Mouse (Mus musculus) lung, embryonic 14.5 days (tissue): ENCODE measurements around the gene Fezf1. TPM values are rescaled to one million over a fixed set of nuclear protein-coding genes. Genes with fewer than 3 reads are reported as not detected.
A peak's percentile ranks its signal among the peaks of the same experiment; 100 is the strongest.

Experiments
- ATAC-seq: fragments of 200-750 bp; cut with Nextera tagmentation; 2 replicates; pipeline ENCODE4 v1.8.0; 2017; ENCODE audit warnings: mild to moderate bottlenecking, moderate TSS enrichment, moderate library complexity; ENCODE audit not compliant: insufficient read depth
- DNase-seq: peaks from one replicate; pipeline ENCODE4 v3.0.0-alpha.2; 2015
- H3K27ac ChIP-seq: fragments of 300-500 bp; sonication (generic); 2 replicates; pipeline ENCODE4 v1.5.1; 2014; ENCODE audit warnings: low read depth, mild to moderate bottlenecking, moderate library complexity
- H3K27me3 ChIP-seq: fragments of 300-500 bp; sonication (generic); 2 replicates; pipeline ENCODE4 v1.6.1; 2014; ENCODE audit warnings: low read length, control low read depth; ENCODE audit not compliant: insufficient read depth
- H3K36me3 ChIP-seq: fragments of 300-500 bp; sonication (generic); 2 replicates; pipeline ENCODE4 v1.6.1; 2014; ENCODE audit warnings: control low read depth; ENCODE audit not compliant: insufficient read depth
- H3K4me1 ChIP-seq: fragments of 300-500 bp; sonication (generic); 2 replicates; pipeline ENCODE4 v1.6.1; 2014; ENCODE audit warnings: antibody characterized with exemption, control low read depth; ENCODE audit not compliant: insufficient read depth
- H3K4me2 ChIP-seq: fragments of 300-500 bp; sonication (generic); 2 replicates; pipeline ENCODE4 v1.6.1; 2014; ENCODE audit warnings: mild to moderate bottlenecking
- H3K4me3 ChIP-seq: fragments of 300-500 bp; sonication (generic); 2 replicates; pipeline ENCODE4 v1.5.1; 2014; ENCODE audit warnings: low read depth, low read length
- H3K9ac ChIP-seq: fragments of 300-500 bp; sonication (generic); 2 replicates; pipeline ENCODE4 v1.6.1; 2014
- H3K9me3 ChIP-seq: fragments of 300-500 bp; sonication (generic); 2 replicates; pipeline ENCODE4 v1.6.1; 2016; ENCODE audit warnings: low read depth, low read length, control low read depth
- CTCF ChIP-seq: IDR thresholded peaks from 2 replicates; pipeline ENCODE4 v1.5.1; 2016; ENCODE audit warnings: antibody characterized with exemption, low read depth
- WGBS: fragments of 180-500 bp; shearing (Covaris S2); extraction: QIAGEN DNeasy Blood & Tissue Kit; methylation state at CpG from one replicate; pipeline ENCODE4 v1.1.7; 2014; 5-methylcytosine and 5-hydroxymethylcytosine counted together
- polyA plus RNA-seq: library from polyadenylated mRNA; unstranded; fragments of >200 nt; fragmentation: Nextera tagmentation; extraction: Ambion mirVana; gene quantifications from 2 replicates; pipeline ENCODE4 v1.2.1, GENCODE M21; 2014

Gene Fezf1
- not detected in 2 replicates for polyA plus RNA-seq

GRCm38 (mm10) chr6:23248313-23249052 lies at the start of gene Fezf1:
Gene Fezf1 (minus strand): TSS chr6:23248362.
- no peaks in the 10 kb centered on the region for H3K36me3 ChIP-seq
- H3K4me3 ChIP-seq: peak within 1 kb of the TSS; percentile 37
- no peak within 1 kb of the TSS for H3K9ac ChIP-seq
- ATAC-seq (no peak; the same call in 1 of the 2 replicates), DNase-seq (peak; percentile 56)
- peak within 1 kb of the TSS; percentile 65 for H3K4me2 ChIP-seq
- H3K9me3 ChIP-seq: no peaks in the 10 kb centered on the region
- peaks cover 96% of the 10 kb centered on the region for H3K27me3 ChIP-seq
- no peaks in the 10 kb centered on the region for H3K4me1 ChIP-seq
- no peak for TF ChIP-seq CTCF
- under 1% methylated on average over 31 of the region's 31 CpGs for WGBS
- no peak within 1 kb of the TSS for H3K27ac ChIP-seq

- Histone ChIP-seq H3K9ac (no peak overlapping the region), H3K36me3 (no peaks in the 10 kb centered on the region), H3K4me3 (no peak overlapping the region), H3K9me3 (no peaks in the 10 kb centered on the region), H3K27me3 (no peaks in the 10 kb centered on the region), H3K4me1 (no peaks in the 10 kb centered on the region), H3K27ac (no peak overlapping the region), H3K4me2 (no peak overlapping the region)
- ATAC-seq (no peak), DNase-seq (no peak)
- TF ChIP-seq CTCF: no peak
- WGBS: 90% methylated on average over 4 of the region's 4 CpGs
Measured at GRCm38 (mm10) chr6:23294685-23295084, 46.5 kb upstream of the Fezf1 start.

DNA sequence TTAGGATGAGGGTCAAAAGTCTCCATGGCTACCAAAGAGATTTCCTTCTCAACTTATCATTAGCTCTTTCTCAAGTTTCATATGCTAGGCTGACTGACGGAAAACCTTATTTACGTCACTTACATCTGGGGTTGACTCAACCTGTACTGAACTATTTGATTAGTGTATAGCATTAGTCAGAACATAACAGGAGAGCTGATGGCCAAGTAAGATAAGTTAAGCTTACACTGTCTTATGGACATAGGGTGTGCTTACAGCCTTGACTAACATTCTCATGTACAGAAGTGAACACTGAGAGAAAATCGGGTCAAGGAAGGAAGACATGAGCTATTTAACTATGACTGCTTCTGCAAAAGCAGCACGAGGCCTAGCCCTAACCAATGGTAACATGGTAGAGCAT lies 40.6 kb upstream of the Fezf1 start:
- H3K9me3 ChIP-seq: no peaks in the 10 kb centered on the region
- no peak overlapping the region for H3K27ac ChIP-seq
- no peak overlapping the region for H3K4me3 ChIP-seq
- no peak for DNase-seq
- H3K27me3 ChIP-seq: no peaks in the 10 kb centered on the region
- H3K9ac ChIP-seq: no peak overlapping the region
- no peaks in the 10 kb centered on the region for H3K36me3 ChIP-seq
- ATAC-seq: no peak
- H3K4me1 ChIP-seq: no peaks in the 10 kb centered on the region
- WGBS: 78% methylated on average over 4 of the region's 4 CpGs
- TF ChIP-seq CTCF: no peak
- H3K4me2 ChIP-seq: no peak overlapping the region

- Histone ChIP-seq H3K4me2 (no peak overlapping the region), H3K4me3 (no peak overlapping the region), H3K27ac (no peak overlapping the region), H3K9me3 (no peaks in the 10 kb centered on the region), H3K9ac (no peak overlapping the region), H3K36me3 (no peaks in the 10 kb centered on the region), H3K4me1 (no peaks in the 10 kb centered on the region), H3K27me3 (no peaks in the 10 kb centered on the region)
- WGBS: 58% methylated on average over 9 of the region's 9 CpGs
- no peak for DNase-seq
- TF ChIP-seq CTCF: no peak
- no peak for ATAC-seq
Measured at GRCm38 (mm10) chr6:23281514-23281820, 33.3 kb upstream of the Fezf1 start.

- TF ChIP-seq CTCF: no peak
- H3K4me2 ChIP-seq: no peak overlapping the region
- H3K27ac ChIP-seq: no peak overlapping the region
- no peaks in the 10 kb centered on the region for H3K4me1 ChIP-seq
- 53% methylated on average over 15 of the region's 15 CpGs for WGBS
- DNase-seq (no peak), ATAC-seq (no peak)
- H3K9ac ChIP-seq: no peak overlapping the region
- no peaks in the 10 kb centered on the region for H3K36me3 ChIP-seq
- no peaks in the 10 kb centered on the region for H3K27me3 ChIP-seq
- no peak overlapping the region for H3K4me3 ChIP-seq
- no peaks in the 10 kb centered on the region for H3K9me3 ChIP-seq
Measured at GRCm38 (mm10) chr6:23280811-23281513, 32.8 kb upstream of the Fezf1 start.

GRCm38 (mm10) chr6:23273483-23273882 lies 25.3 kb upstream of the Fezf1 start:
- H3K4me3 ChIP-seq: no peak overlapping the region
- no peak for DNase-seq
- H3K27me3 ChIP-seq: peaks cover 8% of the 10 kb centered on the region; the same call in 1 of the 2 replicates
- H3K27ac ChIP-seq: no peak overlapping the region
- no peaks in the 10 kb centered on the region for H3K4me1 ChIP-seq
- H3K9ac ChIP-seq: no peak overlapping the region
- no peak for TF ChIP-seq CTCF
- no peak overlapping the region for H3K4me2 ChIP-seq
- no peaks in the 10 kb centered on the region for H3K9me3 ChIP-seq
- ATAC-seq: no peak
- no peaks in the 10 kb centered on the region for H3K36me3 ChIP-seq
- 76% methylated on average over 4 of the region's 4 CpGs for WGBS

GRCm38 (mm10) chr6:23272979-23273378 lies 24.8 kb upstream of the Fezf1 start:
- Histone ChIP-seq H3K4me1 (no peaks in the 10 kb centered on the region), H3K27me3 (peaks cover 8% of the 10 kb centered on the region; the same call in 1 of the 2 replicates), H3K27ac (no peak overlapping the region), H3K36me3 (no peaks in the 10 kb centered on the region), H3K4me2 (no peak overlapping the region), H3K9me3 (no peaks in the 10 kb centered on the region), H3K4me3 (no peak overlapping the region), H3K9ac (no peak overlapping the region)
- TF ChIP-seq CTCF: no peak
- DNase-seq: no peak
- WGBS: 13% methylated on average over 11 of the region's 11 CpGs
- ATAC-seq: no peak
